Mouse (Mus musculus) heart, embryonic 10.5 days (tissue): ENCODE results near the gene Rhobtb1. TPM values are rescaled to one million over a fixed set of nuclear protein-coding genes. Genes with fewer than 3 reads are reported as not detected.

ENCODE experiments used
- DNase-seq: peaks from one replicate; pipeline ENCODE4 v3.0.0-alpha.2; 2017; ENCODE audit warnings: low spot score
- H3K27ac ChIP-seq: fragments of 300-500 bp; sonication (generic); 2 replicates; pipeline ENCODE4 v1.5.1; 2016; ENCODE audit warnings: mild to moderate bottlenecking
- H3K27me3 ChIP-seq: fragments of 300-500 bp; sonication (generic); 2 replicates; pipeline ENCODE4 v1.6.1; 2016; ENCODE audit warnings: mild to moderate bottlenecking; ENCODE audit not compliant: poor library complexity, insufficient read depth, severe bottlenecking
- H3K36me3 ChIP-seq: fragments of 300-500 bp; sonication (generic); 2 replicates; pipeline ENCODE4 v1.6.1; 2016; ENCODE audit warnings: mild to moderate bottlenecking, moderate library complexity
- H3K4me1 ChIP-seq: fragments of 300-500 bp; sonication (generic); 2 replicates; pipeline ENCODE4 v1.6.1; 2016; ENCODE audit warnings: mild to moderate bottlenecking
- H3K4me3 ChIP-seq: fragments of 300-500 bp; sonication (generic); 2 replicates; pipeline ENCODE4 v1.5.1; 2016; ENCODE audit warnings: mild to moderate bottlenecking, moderate library complexity
- H3K9me3 ChIP-seq: fragments of 300-500 bp; sonication (generic); 2 replicates; pipeline ENCODE4 v1.6.1; 2016; ENCODE audit warnings: mild to moderate bottlenecking, moderate library complexity
- WGBS: fragments of 180-500 bp; shearing (Covaris S2); methylation state at CpG from one replicate; pipeline ENCODE4 v1.1.7; 2016; 5-methylcytosine and 5-hydroxymethylcytosine counted together
- polyA plus RNA-seq: library from polyadenylated mRNA; unstranded; fragments of >200 nt; fragmentation: Nextera tagmentation; extraction: Ambion mirVana; gene quantifications from 2 replicates; pipeline ENCODE4 v1.2.1, GENCODE M21; 2016

The Rhobtb1 gene
- polyA plus RNA-seq, 1 experiment from 2014 or later: 26.6 TPM

- no peaks in the 10 kb centered on the region for H3K9me3 ChIP-seq
- no peak for DNase-seq
- WGBS: 77% methylated on average over 9 of the region's 9 CpGs
- H3K36me3 ChIP-seq: peaks cover 21% of the 10 kb centered on the region
- peaks cover 57% of the 10 kb centered on the region for H3K4me1 ChIP-seq
- no peaks in the 10 kb centered on the region for H3K27me3 ChIP-seq
- no peak overlapping the region for H3K4me3 ChIP-seq
- no peak overlapping the region for H3K27ac ChIP-seq
These were observed 107.4 kb downstream of the Rhobtb1 start for GRCm38 (mm10) chr10:69258588-69258987.

DNA sequence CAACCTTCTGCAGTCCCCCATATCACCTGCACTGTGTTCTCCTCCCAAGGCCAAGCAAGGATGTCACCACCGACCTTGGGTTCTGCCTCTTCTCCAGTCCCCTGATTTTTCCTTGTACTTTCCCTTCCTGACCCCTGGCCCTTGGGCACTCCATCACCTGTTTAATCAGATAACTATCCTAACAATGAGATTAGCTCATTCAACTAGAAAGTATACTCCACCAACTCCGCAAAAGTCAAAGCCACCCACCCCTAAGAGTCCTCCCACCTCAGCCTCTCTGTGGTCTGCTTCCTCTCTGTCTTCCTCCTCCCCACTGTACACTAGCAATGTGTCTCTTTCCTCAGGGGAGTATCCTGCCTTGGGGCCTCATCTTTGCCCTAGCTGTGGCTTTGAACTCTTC is 107.9 kb downstream of the Rhobtb1 start:
- no peak for DNase-seq
- Histone ChIP-seq H3K4me3 (no peak overlapping the region), H3K27me3 (no peaks in the 10 kb centered on the region), H3K27ac (0 out of 2 replicates have a peak overlapping the region, but pooled peaks have one; percentile 52), H3K36me3 (peaks cover 21% of the 10 kb centered on the region), H3K9me3 (no peaks in the 10 kb centered on the region), H3K4me1 (peaks cover 57% of the 10 kb centered on the region)
- 64% methylated on average over 2 of the region's 2 CpGs for WGBS

DNA sequence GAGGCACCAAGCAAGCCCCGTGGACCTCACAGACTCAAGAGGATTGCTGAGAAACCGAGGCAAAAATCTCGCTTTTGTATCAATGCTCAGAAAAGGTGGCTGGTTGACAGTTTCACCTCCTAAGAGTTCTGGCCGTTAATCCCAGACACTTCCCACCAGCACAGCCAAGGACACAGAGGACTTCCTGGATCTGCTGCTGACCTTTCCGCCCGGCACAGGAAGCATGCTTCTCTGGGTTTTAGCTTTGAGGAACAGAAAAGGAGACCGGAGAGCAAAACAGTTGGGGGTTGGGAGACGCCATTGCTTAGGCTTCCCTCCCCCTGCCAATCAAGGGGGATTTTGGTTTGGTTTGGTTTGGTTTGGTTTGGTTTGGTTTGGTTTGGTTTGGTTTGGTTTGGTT is 108.7 kb downstream of the Rhobtb1 start:
- DNase-seq: no peak
- Histone ChIP-seq H3K9me3 (no peaks in the 10 kb centered on the region), H3K4me1 (peaks cover 51% of the 10 kb centered on the region), H3K27me3 (no peaks in the 10 kb centered on the region), H3K36me3 (peaks cover 21% of the 10 kb centered on the region), H3K4me3 (no peak overlapping the region), H3K27ac (peak overlapping the region; percentile 22; the same call in 1 of the 2 replicates)
- 80% methylated on average over 8 of the region's 8 CpGs for WGBS

- WGBS: 47% methylated on average over 14 of the region's 14 CpGs
- H3K4me3 ChIP-seq: no peak overlapping the region
These were observed 111.9 kb downstream of the Rhobtb1 start for GRCm38 (mm10) chr10:69262918-69263822.

DNA sequence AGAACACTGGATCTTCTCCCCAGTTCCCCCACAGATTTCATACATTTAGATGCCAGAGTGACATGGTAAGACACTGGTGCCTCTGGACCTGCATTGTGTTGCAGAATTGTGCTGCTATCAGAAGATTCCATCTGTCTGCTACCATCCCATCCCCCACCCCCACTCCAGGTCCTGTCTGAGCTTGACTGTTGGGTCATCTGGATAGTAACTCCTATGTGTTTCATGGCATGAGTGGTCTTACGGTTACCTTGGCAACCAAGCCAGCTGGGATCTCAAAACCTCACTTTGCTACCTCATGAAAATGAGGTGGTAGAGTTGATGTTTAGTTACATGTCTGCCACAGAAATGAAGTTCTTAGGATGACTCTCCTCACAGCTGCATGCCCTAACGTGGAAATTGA is 112.7 kb downstream of the Rhobtb1 start:
- Histone ChIP-seq H3K27me3 (no peaks in the 10 kb centered on the region), H3K4me3 (no peak overlapping the region), H3K4me1 (peaks cover 64% of the 10 kb centered on the region), H3K27ac (peak overlapping the region; percentile 79; the same call in 1 of the 2 replicates), H3K36me3 (peaks cover 23% of the 10 kb centered on the region), H3K9me3 (no peaks in the 10 kb centered on the region)
- WGBS: 75% methylated on average over 2 of the region's 2 CpGs
- DNase-seq: no peak

More at GRCm38 (mm10) chr10:69262918-69263822, 111.9 kb downstream of the Rhobtb1 start:
- H3K36me3 ChIP-seq: peaks cover 22% of the 10 kb centered on the region
- H3K27me3 ChIP-seq: no peaks in the 10 kb centered on the region
- no peaks in the 10 kb centered on the region for H3K9me3 ChIP-seq
- H3K4me1 ChIP-seq: peaks cover 62% of the 10 kb centered on the region
- peak overlapping the region; percentile 79 for H3K27ac ChIP-seq
- DNase-seq: no peak

DNA sequence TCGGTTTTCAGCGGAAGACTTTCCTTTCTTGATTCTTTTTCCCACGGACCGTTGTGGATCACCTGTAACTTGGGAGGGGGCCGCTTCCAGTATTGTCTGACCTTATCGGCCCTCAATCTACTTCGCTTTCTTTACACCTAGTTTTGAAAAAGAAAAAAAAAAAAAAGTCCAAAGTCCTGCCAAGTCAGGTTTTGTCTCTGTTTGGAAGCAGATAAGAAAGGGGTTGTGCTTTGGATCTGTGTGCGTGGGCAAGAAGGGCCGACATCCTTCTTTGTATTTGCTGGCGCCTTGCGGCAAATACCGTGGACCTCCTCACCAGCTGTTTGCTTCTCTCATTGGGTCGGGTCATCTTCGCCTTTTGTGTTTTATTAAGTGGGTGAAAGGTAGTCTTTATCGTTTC is 114.2 kb downstream of the Rhobtb1 start:
- H3K36me3 ChIP-seq: peaks cover 25% of the 10 kb centered on the region
- H3K27ac ChIP-seq: peak overlapping the region; percentile 67
- no peaks in the 10 kb centered on the region for H3K27me3 ChIP-seq
- WGBS: 75% methylated on average over 15 of the region's 15 CpGs
- H3K4me3 ChIP-seq: no peak overlapping the region
- H3K9me3 ChIP-seq: no peaks in the 10 kb centered on the region
- peaks cover 57% of the 10 kb centered on the region for H3K4me1 ChIP-seq
- DNase-seq: no peak

DNA sequence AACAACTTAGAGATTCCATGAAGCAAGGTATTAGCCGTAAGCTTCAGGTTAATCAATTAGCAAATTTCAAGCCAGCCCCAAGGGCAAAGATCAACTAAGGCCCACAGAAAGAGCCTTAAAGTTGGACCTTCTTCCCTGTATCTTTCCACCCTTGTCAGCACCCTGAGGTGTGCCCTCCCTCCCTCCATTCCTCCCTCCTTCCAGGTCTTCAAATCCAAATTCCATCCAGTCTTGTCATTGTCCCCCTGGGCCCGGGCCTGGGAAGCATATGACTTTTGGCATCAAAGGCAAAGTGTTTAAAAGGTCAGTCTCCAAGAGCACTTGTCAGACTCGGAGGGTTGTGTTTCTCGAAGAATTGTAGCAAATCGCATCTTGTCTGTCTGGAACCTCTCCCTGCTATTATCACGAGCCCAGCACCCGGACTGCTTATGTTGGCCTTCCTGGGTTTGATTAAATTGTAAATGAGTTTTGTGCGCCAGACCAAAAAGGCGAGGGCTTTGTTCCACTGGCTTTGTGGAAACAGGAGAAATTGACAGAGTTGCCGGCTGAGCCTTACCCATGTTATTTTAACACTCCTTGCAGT is 116.9 kb downstream of the Rhobtb1 start:
- H3K27ac ChIP-seq: peak overlapping the region; percentile 49; the same call in 1 of the 2 replicates
- 53% methylated on average over 10 of the region's 10 CpGs for WGBS
- no peaks in the 10 kb centered on the region for H3K27me3 ChIP-seq
- no peaks in the 10 kb centered on the region for H3K9me3 ChIP-seq
- no peak for DNase-seq
- H3K4me1 ChIP-seq: peaks cover 49% of the 10 kb centered on the region
- H3K36me3 ChIP-seq: peaks cover 34% of the 10 kb centered on the region
- no peak overlapping the region for H3K4me3 ChIP-seq

- 54% methylated on average over 10 of the region's 10 CpGs for WGBS
- no peak for DNase-seq
- Histone ChIP-seq H3K4me3 (no peak overlapping the region), H3K27ac (peak overlapping the region; percentile 79), H3K36me3 (peaks cover 38% of the 10 kb centered on the region), H3K9me3 (no peaks in the 10 kb centered on the region), H3K27me3 (no peaks in the 10 kb centered on the region), H3K4me1 (peaks cover 47% of the 10 kb centered on the region)
These were observed 120.2 kb downstream of the Rhobtb1 start for GRCm38 (mm10) chr10:69271436-69271835.

DNA sequence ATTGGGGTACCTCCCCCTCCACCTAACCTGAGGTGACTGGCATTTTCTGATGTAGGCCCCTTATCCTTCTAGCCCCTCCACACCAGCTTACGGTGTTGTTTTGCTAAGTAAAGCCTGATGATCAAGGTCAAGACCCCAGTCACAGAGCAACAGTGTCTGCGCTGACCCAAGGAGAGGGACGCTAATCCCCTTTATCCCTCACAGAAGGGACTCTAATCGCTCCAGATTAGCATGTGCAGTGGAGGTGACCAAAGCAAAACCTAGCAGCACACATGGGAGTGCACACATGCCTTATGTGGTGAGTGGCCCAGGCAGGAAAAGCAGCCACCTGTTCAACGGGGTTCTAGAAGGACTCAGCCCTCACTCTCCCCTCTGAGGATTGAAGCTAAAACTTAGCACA is 123.0 kb downstream of the Rhobtb1 start:
- H3K9me3 ChIP-seq: no peaks in the 10 kb centered on the region
- H3K4me1 ChIP-seq: peaks cover 44% of the 10 kb centered on the region
- WGBS: 48% methylated on average over 5 of the region's 5 CpGs
- no peak for DNase-seq
- H3K27ac ChIP-seq: peak overlapping the region; percentile 56
- H3K27me3 ChIP-seq: no peaks in the 10 kb centered on the region
- H3K4me3 ChIP-seq: no peak overlapping the region
- peaks cover 47% of the 10 kb centered on the region for H3K36me3 ChIP-seq

GRCm38 (mm10) chr10:69274705-69275104 is 123.5 kb downstream of the Rhobtb1 start:
- no peaks in the 10 kb centered on the region for H3K27me3 ChIP-seq
- no peak for DNase-seq
- H3K4me1 ChIP-seq: peaks cover 44% of the 10 kb centered on the region
- H3K27ac ChIP-seq: peak overlapping the region; percentile 56; the same call in 1 of the 2 replicates
- H3K9me3 ChIP-seq: no peaks in the 10 kb centered on the region
- H3K36me3 ChIP-seq: peaks cover 51% of the 10 kb centered on the region
- no peak overlapping the region for H3K4me3 ChIP-seq

GRCm38 (mm10) chr10:69275811-69276775 is 124.9 kb downstream of the Rhobtb1 start:
- no peak overlapping the region for H3K27ac ChIP-seq
- H3K9me3 ChIP-seq: no peaks in the 10 kb centered on the region
- H3K4me3 ChIP-seq: no peak overlapping the region
- 71% methylated on average over 12 of the region's 12 CpGs for WGBS
- no peaks in the 10 kb centered on the region for H3K27me3 ChIP-seq
- DNase-seq: no peak
- H3K4me1 ChIP-seq: peaks cover 36% of the 10 kb centered on the region
- peaks cover 46% of the 10 kb centered on the region for H3K36me3 ChIP-seq

DNA sequence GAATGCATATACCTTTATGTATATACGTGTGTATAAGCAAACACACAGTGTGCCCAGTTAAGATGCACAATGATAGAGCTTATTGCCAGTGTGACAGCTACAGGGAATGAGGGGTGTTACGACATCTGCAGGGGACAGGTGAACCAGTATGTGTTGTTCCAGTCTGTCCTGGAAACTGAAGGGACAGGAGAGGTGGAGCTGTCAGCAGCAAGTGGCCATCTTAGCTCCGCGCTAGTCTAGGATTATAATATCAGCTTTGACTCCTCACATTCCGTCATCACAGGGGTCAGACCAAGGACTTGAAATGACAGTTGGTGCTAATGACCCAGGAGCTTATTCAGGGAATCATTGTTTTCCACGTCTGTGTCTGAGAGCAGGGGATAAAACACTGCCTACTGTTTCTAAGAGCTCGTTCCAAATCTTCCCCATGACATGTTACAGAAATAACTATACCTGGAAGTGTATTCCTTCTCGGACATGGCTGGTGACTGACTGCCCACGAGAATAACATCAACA is 125.7 kb downstream of the Rhobtb1 start:
- 70% methylated on average over 9 of the region's 9 CpGs for WGBS
- peaks cover 27% of the 10 kb centered on the region for H3K4me1 ChIP-seq
- no peak overlapping the region for H3K4me3 ChIP-seq
- no peaks in the 10 kb centered on the region for H3K9me3 ChIP-seq
- peaks cover 50% of the 10 kb centered on the region for H3K36me3 ChIP-seq
- no peak overlapping the region; the same call in 1 of the 2 replicates for H3K27ac ChIP-seq
- H3K27me3 ChIP-seq: no peaks in the 10 kb centered on the region
- DNase-seq: no peak
